Mouse (Mus musculus): ENCODE data around the gene Cops8. TPM values are rescaled to one million over a fixed set of nuclear protein-coding genes. Genes with fewer than 3 reads are reported as not detected.
A peak's percentile ranks its signal among the peaks of the same experiment; 100 is the strongest.

The Cops8 gene
- total and polyA plus RNA-seq, 2 experiments from 2014 or later = 99.8 to 140 TPM

DNA sequence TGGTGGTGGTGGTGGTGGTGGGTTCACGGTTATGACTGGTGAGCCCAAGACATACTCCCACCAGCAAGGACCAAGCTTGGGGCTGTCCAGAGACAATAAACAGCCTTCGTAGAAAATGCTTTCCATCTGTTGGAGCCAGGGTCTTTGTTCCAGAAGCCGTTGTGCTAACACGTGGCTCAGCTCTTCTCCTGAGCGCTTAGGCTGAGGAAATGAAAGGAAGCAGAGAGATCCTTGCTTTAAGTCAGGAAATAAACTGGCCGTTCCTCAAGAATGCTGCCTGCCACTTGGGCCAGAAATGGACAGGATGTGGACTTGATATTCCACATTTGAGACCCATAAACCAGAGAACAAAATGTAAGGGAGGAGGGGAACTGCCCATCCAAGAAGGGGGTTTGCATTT, 59.7 kb downstream of the Cops8 start:
- Histone ChIP-seq H3K4me2 (ENCODE audit: low read depth, low read length) (no peak overlapping the region), H3K9me3 (replicated peaks; ENCODE audit: control insufficient read depth, low read length) (no peaks in the 10 kb centered on the region), H3K27me3 (ENCODE audit: control insufficient read depth, insufficient read depth, low read length) (no peaks in the 10 kb centered on the region), H3K4me3 (ENCODE audit: low read depth, low read length) (no peak overlapping the region), H3K4me1 (ENCODE audit: control insufficient read depth, insufficient read depth) (peaks cover 15% of the 10 kb centered on the region), H3K9ac (replicated peaks; ENCODE audit: low read depth, low read length) (no peak overlapping the region), H3K27ac (ENCODE audit: low read depth) (peak overlapping the region; percentile 36; the same call in 1 of the 2 replicates), H3K36me3 (replicated peaks; ENCODE audit: control insufficient read depth, insufficient read depth, low read length) (no peaks in the 10 kb centered on the region)
- WGBS = 53% methylated on average over 6 of the region's 6 CpGs
- ATAC-seq (ENCODE audit: insufficient read depth, low read depth) (peak; percentile 39; the same call in 1 of the 2 replicates), DNase-seq (ENCODE audit: low spot score) (peak; percentile 36)
- TF ChIP-seq CTCF (IDR thresholded peaks at IDR 0.05; ENCODE audit: low read depth) (no peak), EP300 (IDR thresholded peaks at IDR 0.05; ENCODE audit: low read depth) (no peak)

Other genes with a start within 250 kb of the Cops8 start
- gene Col6a3, start 241.0 kb downstream of the Cops8 start, total RNA-seq (2014; rRNA removed; ENCODE audit: low replicate concordance) = 81.7 and 110 TPM in 2 replicates
- 14.2 and 15.1 TPM in 2 replicates for gene Col6a3, start 241.0 kb downstream of the Cops8 start, polyA plus RNA-seq (2015; fragmentation: Nextera tagmentation; extraction: Ambion mirVana)